Mouse (Mus musculus) kidney, postnatal 0 days (tissue): ENCODE measurements around the gene Kcnd3. TPM values are rescaled to one million over a fixed set of nuclear protein-coding genes. Genes with fewer than 3 reads are reported as not detected.
A peak's percentile ranks its signal among the peaks of the same experiment; 100 is the strongest.

ENCODE experiments used
- ATAC-seq: fragments of 200-750 bp; cut with Nextera tagmentation; replicated peaks from 2 replicates; pipeline ENCODE4 v1.8.0; 2017; ENCODE audit warnings: low read depth, moderate number of reproducible peaks, moderate TSS enrichment, moderate library complexity; ENCODE audit not compliant: low FRiP score
- DNase-seq: peaks from one replicate; pipeline ENCODE4 v3.0.0-alpha.2; 2016; ENCODE audit warnings: low spot score
- H3K27ac ChIP-seq: fragments of 300-500 bp; sonication (generic); 2 replicates; pipeline ENCODE4 v1.5.1; 2014; ENCODE audit warnings: mild to moderate bottlenecking
- H3K27me3 ChIP-seq: fragments of 300-500 bp; sonication (generic); 2 replicates; pipeline ENCODE4 v1.6.1; 2014; ENCODE audit warnings: low read length, mixed read lengths; ENCODE audit not compliant: insufficient read depth
- H3K36me3 ChIP-seq: fragments of 300-500 bp; sonication (generic); 2 replicates; pipeline ENCODE4 v1.6.1; 2014; ENCODE audit warnings: low read length, mixed read lengths; ENCODE audit not compliant: insufficient read depth
- H3K4me1 ChIP-seq: fragments of 300-500 bp; sonication (generic); replicated peaks from 2 replicates; pipeline ENCODE4 v1.6.1; 2014; ENCODE audit warnings: antibody characterized with exemption, low read length, mixed read lengths; ENCODE audit not compliant: insufficient read depth
- H3K4me2 ChIP-seq: fragments of 300-500 bp; sonication (generic); 2 replicates; pipeline ENCODE4 v1.6.1; 2014; ENCODE audit warnings: mild to moderate bottlenecking, low read length, moderate library complexity, mixed read lengths
- H3K4me3 ChIP-seq: fragments of 300-500 bp; sonication (generic); replicated peaks from 2 replicates; pipeline ENCODE4 v1.5.1; 2014; ENCODE audit warnings: low read depth, low read length
- H3K9ac ChIP-seq: fragments of 300-500 bp; sonication (generic); 2 replicates; pipeline ENCODE4 v1.6.1; 2014; ENCODE audit warnings: low read depth, low read length
- H3K9me3 ChIP-seq: fragments of 300-500 bp; sonication (generic); replicated peaks from 2 replicates; pipeline ENCODE4 v1.6.1; 2016; ENCODE audit warnings: low read length, inconsistent platforms, mixed read lengths
- CTCF ChIP-seq: IDR thresholded peaks from 2 replicates; pipeline ENCODE4 v1.5.1; 2016; ENCODE audit warnings: antibody characterized with exemption, low read depth, mild to moderate bottlenecking, moderate library complexity
- WGBS: fragments of 180-500 bp; shearing (Covaris S2); extraction: QIAGEN DNeasy Blood & Tissue Kit; methylation state at CpG from one replicate; pipeline ENCODE4 v1.1.7; 2014; 5-methylcytosine and 5-hydroxymethylcytosine counted together
- polyA plus RNA-seq: library from polyadenylated mRNA; unstranded; fragments of >200 nt; fragmentation: Nextera tagmentation; extraction: Ambion mirVana; gene quantifications from 2 replicates; pipeline ENCODE4 v1.2.1, GENCODE M21; 2015

Gene Kcnd3
- polyA plus RNA-seq, 1 experiment from 2014 or later, result 2.9 TPM

- ATAC-seq (no peak), DNase-seq (no peak)
- no peak overlapping the region for H3K9ac ChIP-seq
- no peak overlapping the region for H3K4me2 ChIP-seq
- WGBS, result 80% methylated on average over 1 of the region's 1 CpGs
- H3K36me3 ChIP-seq, result no peaks in the 10 kb centered on the region
- no peak for TF ChIP-seq CTCF
- H3K9me3 ChIP-seq, result no peaks in the 10 kb centered on the region
- H3K27ac ChIP-seq, result no peak overlapping the region
- no peaks in the 10 kb centered on the region for H3K4me1 ChIP-seq
- no peak overlapping the region for H3K4me3 ChIP-seq
- H3K27me3 ChIP-seq, result no peaks in the 10 kb centered on the region
Observed at GRCm38 (mm10) chr3:105544106-105544505, 92.0 kb downstream of the Kcnd3 start.

GRCm38 (mm10) chr3:105546611-105547071, 94.5 kb downstream of the Kcnd3 start:
- Histone ChIP-seq H3K27ac (no peak overlapping the region), H3K9ac (no peak overlapping the region), H3K27me3 (no peaks in the 10 kb centered on the region), H3K4me3 (no peak overlapping the region), H3K9me3 (no peaks in the 10 kb centered on the region), H3K4me2 (no peak overlapping the region), H3K36me3 (no peaks in the 10 kb centered on the region), H3K4me1 (no peaks in the 10 kb centered on the region)
- DNase-seq (peak; percentile 46), ATAC-seq (no peak)
- 35% methylated on average over 13 of the region's 13 CpGs for WGBS
- no peak for TF ChIP-seq CTCF

GRCm38 (mm10) chr3:105548074-105548771, 96.1 kb downstream of the Kcnd3 start:
- Histone ChIP-seq H3K4me1 (no peaks in the 10 kb centered on the region), H3K27me3 (no peaks in the 10 kb centered on the region), H3K36me3 (no peaks in the 10 kb centered on the region), H3K9me3 (no peaks in the 10 kb centered on the region), H3K9ac (no peak overlapping the region), H3K4me3 (no peak overlapping the region), H3K27ac (no peak overlapping the region), H3K4me2 (no peak overlapping the region)
- whole genome bisulfite sequencing, result 71% methylated on average over 11 of the region's 11 CpGs
- ATAC-seq (no peak), DNase-seq (no peak)
- TF ChIP-seq CTCF, result no peak

GRCm38 (mm10) chr3:105559456-105559855, 107.3 kb downstream of the Kcnd3 start:
- Histone ChIP-seq H3K9me3 (no peaks in the 10 kb centered on the region), H3K4me1 (no peaks in the 10 kb centered on the region), H3K27ac (no peak overlapping the region), H3K9ac (no peak overlapping the region), H3K4me2 (no peak overlapping the region), H3K36me3 (no peaks in the 10 kb centered on the region), H3K4me3 (no peak overlapping the region), H3K27me3 (no peaks in the 10 kb centered on the region)
- WGBS, result 36% methylated on average over 2 of the region's 2 CpGs
- no peak for DNase-seq
- no peak for TF ChIP-seq CTCF
- ATAC-seq, result no peak

DNA sequence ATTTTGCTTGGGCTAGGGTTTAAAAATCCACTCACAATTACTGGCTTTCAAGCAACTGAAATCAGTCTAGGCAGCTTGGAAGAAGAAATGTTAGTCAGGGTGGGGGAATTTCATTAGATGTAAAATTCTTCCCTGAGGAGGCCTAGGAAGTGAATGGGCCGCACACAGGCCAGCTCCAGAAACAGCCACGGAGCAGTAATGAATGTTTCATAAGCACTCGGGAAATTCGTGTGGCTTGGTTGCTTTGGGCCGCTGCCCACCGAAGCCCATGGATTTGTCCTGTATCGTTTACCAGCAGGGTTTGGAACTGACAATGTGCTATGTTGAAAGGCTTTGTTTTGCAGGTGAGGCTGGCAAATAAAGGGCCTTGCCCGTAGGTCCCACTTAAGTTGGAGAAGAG, 114.8 kb downstream of the Kcnd3 start:
- TF ChIP-seq CTCF, result no peak
- Histone ChIP-seq H3K4me1 (no peaks in the 10 kb centered on the region), H3K9me3 (no peaks in the 10 kb centered on the region), H3K9ac (no peak overlapping the region), H3K27me3 (no peaks in the 10 kb centered on the region), H3K4me2 (no peak overlapping the region), H3K27ac (no peak overlapping the region), H3K4me3 (no peak overlapping the region), H3K36me3 (no peaks in the 10 kb centered on the region)
- WGBS, result 73% methylated on average over 8 of the region's 8 CpGs
- ATAC-seq (no peak), DNase-seq (no peak)

GRCm38 (mm10) chr3:105567472-105567871, 115.3 kb downstream of the Kcnd3 start:
- no peaks in the 10 kb centered on the region for H3K4me1 ChIP-seq
- no peak for ATAC-seq
- no peak overlapping the region for H3K9ac ChIP-seq
- DNase-seq, result no peak
- no peaks in the 10 kb centered on the region for H3K27me3 ChIP-seq
- H3K36me3 ChIP-seq, result no peaks in the 10 kb centered on the region
- WGBS, result 74% methylated on average over 4 of the region's 4 CpGs
- H3K9me3 ChIP-seq, result no peaks in the 10 kb centered on the region
- no peak overlapping the region for H3K27ac ChIP-seq
- no peak overlapping the region for H3K4me2 ChIP-seq
- TF ChIP-seq CTCF, result no peak
- no peak overlapping the region for H3K4me3 ChIP-seq

GRCm38 (mm10) chr3:105568403-105568802, 116.3 kb downstream of the Kcnd3 start:
- Histone ChIP-seq H3K4me1 (no peaks in the 10 kb centered on the region), H3K4me2 (no peak overlapping the region), H3K9ac (no peak overlapping the region), H3K27ac (no peak overlapping the region), H3K9me3 (no peaks in the 10 kb centered on the region), H3K4me3 (no peak overlapping the region), H3K36me3 (no peaks in the 10 kb centered on the region), H3K27me3 (no peaks in the 10 kb centered on the region)
- DNase-seq (no peak), ATAC-seq (no peak)
- TF ChIP-seq CTCF, result no peak
- WGBS, result 73% methylated on average over 8 of the region's 8 CpGs
